Mouse (Mus musculus): ENCODE results near the gene Tmem178. TPM values are rescaled to one million over a fixed set of nuclear protein-coding genes. Genes with fewer than 3 reads are reported as not detected.

Tmem178 gene
- polyA plus RNA-seq, 2 experiments, result 8.1 to 8.9 TPM

- 79% methylated on average over 6 of the region's 6 CpGs for WGBS
These were observed 42.5 kb upstream of the Tmem178 start for GRCm38 (mm10) chr17:80901885-80902284.

DNA sequence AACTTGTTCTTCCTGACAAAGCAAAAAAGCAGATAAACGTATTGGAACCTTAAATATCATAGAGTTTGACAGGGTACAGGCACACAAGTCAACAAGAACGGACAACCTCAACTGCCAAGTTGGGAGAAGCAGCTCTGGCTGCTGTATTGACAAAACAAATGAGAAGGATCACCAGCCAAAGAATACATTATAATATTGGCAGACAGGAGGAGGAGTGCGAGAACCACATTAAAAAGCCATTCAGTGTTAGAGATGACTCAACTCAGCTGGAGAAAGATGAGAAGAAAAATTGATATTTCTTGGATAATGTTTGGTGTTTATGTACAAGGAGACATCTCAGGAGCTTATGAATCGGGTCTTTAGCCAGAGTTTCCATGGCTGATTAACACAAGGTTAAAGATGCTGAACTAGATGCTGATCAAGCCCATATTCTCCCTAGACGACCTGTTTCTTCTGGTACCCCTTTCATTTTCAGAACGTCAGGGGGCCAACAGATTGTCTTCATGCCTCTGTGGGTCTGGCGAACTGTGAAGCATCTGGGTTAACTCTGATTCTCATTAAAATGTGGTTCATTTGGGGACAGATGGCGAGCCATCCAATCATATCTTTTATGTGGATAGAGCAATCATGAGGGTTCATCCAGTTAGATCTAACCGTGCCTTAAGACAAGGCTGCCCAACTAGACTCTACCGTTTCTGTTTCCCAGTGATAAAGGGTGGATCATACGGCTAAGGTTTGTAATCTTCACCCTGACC lies 41.1 kb upstream of the Tmem178 start:
- H3K27me3 ChIP-seq (ENCODE audit: control insufficient read depth, insufficient read depth, low read length), result no peaks in the 10 kb centered on the region
- H3K4me1 ChIP-seq (ENCODE audit: control insufficient read depth, insufficient read depth, low read length), result peaks cover 8% of the 10 kb centered on the region
- WGBS, result 81% methylated on average over 11 of the region's 11 CpGs
- no peak overlapping the region for H3K4me2 ChIP-seq (replicated peaks; ENCODE audit: low read depth, low read length, severe bottlenecking)
- no peak overlapping the region for H3K4me3 ChIP-seq (replicated peaks; ENCODE audit: low read length)
- DNase-seq (ENCODE audit: low spot score), result no peak
- no peak overlapping the region for H3K9ac ChIP-seq (ENCODE audit: low read depth, low read length, severe bottlenecking)
- H3K27ac ChIP-seq (replicated peaks; ENCODE audit: low read depth, low read length), result no peak overlapping the region
- ATAC-seq (ENCODE audit: low FRiP score, low read depth), result no peak
- TF ChIP-seq POLR2A (IDR thresholded peaks at IDR 0.05; ENCODE audit: borderline replicate concordance, extremely low read depth, insufficient read depth, insufficient read length), result no peak
- no peaks in the 10 kb centered on the region for H3K36me3 ChIP-seq (ENCODE audit: control insufficient read depth, insufficient read depth, low read length)
- no peaks in the 10 kb centered on the region for H3K9me3 ChIP-seq (ENCODE audit: control insufficient read depth, low read length)

More at GRCm38 (mm10) chr17:80901885-80902284, 42.5 kb upstream of the Tmem178 start:
- Histone ChIP-seq H3K9ac (ENCODE audit: low read depth, low read length, severe bottlenecking) (no peak overlapping the region), H3K4me2 (replicated peaks; ENCODE audit: low read depth, low read length, severe bottlenecking) (no peak overlapping the region), H3K4me1 (ENCODE audit: control insufficient read depth, insufficient read depth, low read length) (peaks cover 8% of the 10 kb centered on the region), H3K27me3 (ENCODE audit: control insufficient read depth, insufficient read depth, low read length) (no peaks in the 10 kb centered on the region), H3K4me3 (replicated peaks; ENCODE audit: low read length) (no peak overlapping the region), H3K36me3 (ENCODE audit: control insufficient read depth, insufficient read depth, low read length) (no peaks in the 10 kb centered on the region), H3K9me3 (ENCODE audit: control insufficient read depth, low read length) (no peaks in the 10 kb centered on the region), H3K27ac (replicated peaks; ENCODE audit: low read depth, low read length) (no peak overlapping the region)
- ATAC-seq (ENCODE audit: low FRiP score, low read depth), result no peak
- TF ChIP-seq POLR2A (IDR thresholded peaks at IDR 0.05; ENCODE audit: borderline replicate concordance, extremely low read depth, insufficient read depth, insufficient read length), result no peak
- no peak for DNase-seq (ENCODE audit: low spot score)

DNA sequence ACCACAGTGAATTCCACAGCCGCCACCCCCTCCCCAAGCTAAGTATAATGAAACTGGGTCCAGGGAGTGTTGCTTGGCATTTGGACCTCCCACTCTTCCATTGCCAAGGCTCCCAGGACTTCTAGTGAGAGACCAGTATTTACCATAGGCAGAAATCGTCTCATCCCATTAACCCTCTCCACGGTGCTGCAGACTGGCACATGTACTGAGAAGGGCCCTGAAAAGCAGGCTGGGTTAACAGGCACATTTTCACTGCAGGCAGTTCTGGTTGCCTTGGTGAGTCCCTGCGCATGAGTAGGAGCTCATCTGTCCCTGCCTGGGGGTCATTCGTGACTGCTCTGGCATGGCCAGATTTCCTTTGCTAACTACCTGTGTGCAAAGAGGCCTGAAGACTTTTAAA lies 40.4 kb upstream of the Tmem178 start:
- Histone ChIP-seq H3K27ac (replicated peaks; ENCODE audit: low read depth, low read length) (no peak overlapping the region), H3K4me1 (ENCODE audit: control insufficient read depth, insufficient read depth, low read length) (peaks cover 8% of the 10 kb centered on the region), H3K4me2 (replicated peaks; ENCODE audit: low read depth, low read length, severe bottlenecking) (no peak overlapping the region), H3K27me3 (ENCODE audit: control insufficient read depth, insufficient read depth, low read length) (no peaks in the 10 kb centered on the region), H3K4me3 (replicated peaks; ENCODE audit: low read length) (no peak overlapping the region), H3K9ac (ENCODE audit: low read depth, low read length, severe bottlenecking) (no peak overlapping the region), H3K9me3 (ENCODE audit: control insufficient read depth, low read length) (no peaks in the 10 kb centered on the region), H3K36me3 (ENCODE audit: control insufficient read depth, insufficient read depth, low read length) (no peaks in the 10 kb centered on the region)
- TF ChIP-seq POLR2A (IDR thresholded peaks at IDR 0.05; ENCODE audit: borderline replicate concordance, extremely low read depth, insufficient read depth, insufficient read length), result no peak
- WGBS, result 55% methylated on average over 5 of the region's 5 CpGs
- DNase-seq (ENCODE audit: low spot score) (no peak), ATAC-seq (ENCODE audit: low FRiP score, low read depth) (no peak)

DNA sequence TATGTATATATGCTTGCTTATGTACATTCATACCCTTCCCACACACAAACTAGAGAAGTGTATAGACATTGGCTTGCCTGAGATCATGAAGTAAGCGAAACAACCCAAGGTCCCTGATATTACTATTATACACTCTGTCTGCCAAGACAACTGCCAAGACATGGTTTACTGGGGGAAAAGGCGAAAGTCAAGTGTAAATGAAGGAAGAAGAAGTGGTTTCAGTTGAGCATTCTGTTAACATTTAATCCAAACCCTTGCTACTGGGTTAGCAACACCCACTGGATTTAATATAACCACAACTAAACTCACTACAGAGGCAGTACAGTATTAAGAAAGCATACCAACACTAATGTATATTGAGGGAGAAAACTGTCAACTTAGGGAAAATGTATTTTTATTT lies 28.8 kb upstream of the Tmem178 start:
- ATAC-seq (ENCODE audit: low FRiP score, low read depth), result no peak
- TF ChIP-seq POLR2A (IDR thresholded peaks at IDR 0.05; ENCODE audit: borderline replicate concordance, extremely low read depth, insufficient read depth, insufficient read length), result no peak
- Histone ChIP-seq H3K4me1 (ENCODE audit: control insufficient read depth, insufficient read depth, low read length) (no peaks in the 10 kb centered on the region), H3K27ac (replicated peaks; ENCODE audit: low read depth, low read length) (no peak overlapping the region), H3K4me2 (replicated peaks; ENCODE audit: low read depth, low read length, severe bottlenecking) (no peak overlapping the region), H3K4me3 (replicated peaks; ENCODE audit: low read length) (no peak overlapping the region), H3K27me3 (ENCODE audit: control insufficient read depth, insufficient read depth, low read length) (no peaks in the 10 kb centered on the region), H3K9me3 (ENCODE audit: control insufficient read depth, low read length) (no peaks in the 10 kb centered on the region), H3K36me3 (ENCODE audit: control insufficient read depth, insufficient read depth, low read length) (no peaks in the 10 kb centered on the region), H3K9ac (ENCODE audit: low read depth, low read length, severe bottlenecking) (no peak overlapping the region)
- no peak for DNase-seq (ENCODE audit: low spot score)
- WGBS, result 89% methylated on average over 2 of the region's 2 CpGs

GRCm38 (mm10) chr17:80919261-80919660 lies 25.2 kb upstream of the Tmem178 start:
- Histone ChIP-seq H3K9ac (ENCODE audit: low read depth, low read length, severe bottlenecking) (no peak overlapping the region), H3K27ac (replicated peaks; ENCODE audit: low read depth, low read length) (no peak overlapping the region), H3K27me3 (ENCODE audit: control insufficient read depth, insufficient read depth, low read length) (no peaks in the 10 kb centered on the region), H3K4me2 (replicated peaks; ENCODE audit: low read depth, low read length, severe bottlenecking) (no peak overlapping the region), H3K9me3 (ENCODE audit: control insufficient read depth, low read length) (no peaks in the 10 kb centered on the region), H3K4me1 (ENCODE audit: control insufficient read depth, insufficient read depth, low read length) (0 out of 2 replicates have a peak, but pooled peaks cover 7% of the 10 kb centered on the region), H3K4me3 (replicated peaks; ENCODE audit: low read length) (no peak overlapping the region), H3K36me3 (ENCODE audit: control insufficient read depth, insufficient read depth, low read length) (no peaks in the 10 kb centered on the region)
- DNase-seq (ENCODE audit: low spot score) (no peak), ATAC-seq (ENCODE audit: low FRiP score, low read depth) (no peak)
- TF ChIP-seq POLR2A (IDR thresholded peaks at IDR 0.05; ENCODE audit: borderline replicate concordance, extremely low read depth, insufficient read depth, insufficient read length), result no peak
